Mouse (Mus musculus): Measurements from ENCODE around the gene Nlrp10. TPM values are rescaled to one million over a fixed set of nuclear protein-coding genes. Genes with fewer than 3 reads are reported as not detected.

Gene Nlrp10
- polyA plus RNA-seq, 1 experiment = 0.27 TPM

GRCm38 (mm10) chr7:108944002-108944401 is 14.0 kb upstream of the Nlrp10 start:
- 15% methylated on average over 2 of the region's 2 CpGs for WGBS
- Histone ChIP-seq H3K36me3 (ENCODE audit: control insufficient read depth, insufficient read depth, low read length) (peaks cover 43% of the 10 kb centered on the region), H3K27ac (ENCODE audit: control insufficient read depth, insufficient read depth, low read length) (no peak overlapping the region), H3K27me3 (ENCODE audit: control insufficient read depth, insufficient read depth, low read length) (no peaks in the 10 kb centered on the region), H3K4me3 (ENCODE audit: control insufficient read depth, insufficient read depth, low read length) (no peak overlapping the region), H3K4me1 (replicated peaks; ENCODE audit: control insufficient read depth, insufficient read depth, low read length) (no peaks in the 10 kb centered on the region)
- peak; percentile 31 for DNase-seq
- no peak for TF ChIP-seq POLR2A (IDR thresholded peaks at IDR 0.05; ENCODE audit: control insufficient read depth, extremely low read depth, insufficient read depth, low read length, poor library complexity)
- no peak for TF ChIP-seq CTCF (IDR thresholded peaks at IDR 0.05; ENCODE audit: borderline replicate concordance, control insufficient read depth, extremely low read depth, insufficient read depth, low read length, poor library complexity)

GRCm38 (mm10) chr7:108941466-108941865 is 11.5 kb upstream of the Nlrp10 start:
- TF ChIP-seq POLR2A (IDR thresholded peaks at IDR 0.05; ENCODE audit: control insufficient read depth, extremely low read depth, insufficient read depth, low read length, poor library complexity) (no peak), CTCF (IDR thresholded peaks at IDR 0.05; ENCODE audit: borderline replicate concordance, control insufficient read depth, extremely low read depth, insufficient read depth, low read length, poor library complexity) (no peak)
- Histone ChIP-seq H3K27me3 (ENCODE audit: control insufficient read depth, insufficient read depth, low read length) (no peaks in the 10 kb centered on the region), H3K27ac (ENCODE audit: control insufficient read depth, insufficient read depth, low read length) (no peak overlapping the region), H3K4me3 (ENCODE audit: control insufficient read depth, insufficient read depth, low read length) (no peak overlapping the region), H3K36me3 (ENCODE audit: control insufficient read depth, insufficient read depth, low read length) (peaks cover 56% of the 10 kb centered on the region), H3K4me1 (replicated peaks; ENCODE audit: control insufficient read depth, insufficient read depth, low read length) (no peaks in the 10 kb centered on the region)
- 92% methylated on average over 9 of the region's 9 CpGs for WGBS
- no peak for DNase-seq

DNA sequence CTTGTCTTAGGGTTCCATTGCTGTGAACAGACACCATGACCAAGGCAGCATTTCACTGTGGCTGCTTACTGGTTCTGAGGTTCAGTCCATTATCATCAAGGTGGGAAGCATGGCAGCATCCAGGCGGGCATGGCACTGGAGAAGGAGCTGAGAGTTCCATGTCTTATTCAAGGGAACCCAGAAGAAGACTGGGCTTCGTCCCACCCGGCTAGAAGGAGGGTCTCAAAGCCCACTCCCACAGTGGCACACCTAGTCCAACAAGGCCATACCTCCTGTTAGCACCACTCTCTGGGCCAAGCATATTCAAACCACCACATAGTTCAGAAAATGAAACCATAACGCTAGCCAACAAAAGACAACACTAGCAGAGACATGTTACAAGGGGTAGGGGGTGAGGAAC is 6.6 kb upstream of the Nlrp10 start:
- Histone ChIP-seq H3K4me3 (ENCODE audit: control insufficient read depth, insufficient read depth, low read length) (no peak overlapping the region), H3K36me3 (ENCODE audit: control insufficient read depth, insufficient read depth, low read length) (peaks cover 37% of the 10 kb centered on the region), H3K27ac (ENCODE audit: control insufficient read depth, insufficient read depth, low read length) (no peak overlapping the region), H3K27me3 (ENCODE audit: control insufficient read depth, insufficient read depth, low read length) (no peaks in the 10 kb centered on the region), H3K4me1 (replicated peaks; ENCODE audit: control insufficient read depth, insufficient read depth, low read length) (peaks cover 11% of the 10 kb centered on the region)
- WGBS = 100% methylated on average over 4 of the region's 4 CpGs
- DNase-seq = no peak
- no peak for TF ChIP-seq CTCF (IDR thresholded peaks at IDR 0.05; ENCODE audit: borderline replicate concordance, control insufficient read depth, extremely low read depth, insufficient read depth, low read length, poor library complexity)
- TF ChIP-seq POLR2A (IDR thresholded peaks at IDR 0.05; ENCODE audit: control insufficient read depth, extremely low read depth, insufficient read depth, low read length, poor library complexity) = no peak

DNA sequence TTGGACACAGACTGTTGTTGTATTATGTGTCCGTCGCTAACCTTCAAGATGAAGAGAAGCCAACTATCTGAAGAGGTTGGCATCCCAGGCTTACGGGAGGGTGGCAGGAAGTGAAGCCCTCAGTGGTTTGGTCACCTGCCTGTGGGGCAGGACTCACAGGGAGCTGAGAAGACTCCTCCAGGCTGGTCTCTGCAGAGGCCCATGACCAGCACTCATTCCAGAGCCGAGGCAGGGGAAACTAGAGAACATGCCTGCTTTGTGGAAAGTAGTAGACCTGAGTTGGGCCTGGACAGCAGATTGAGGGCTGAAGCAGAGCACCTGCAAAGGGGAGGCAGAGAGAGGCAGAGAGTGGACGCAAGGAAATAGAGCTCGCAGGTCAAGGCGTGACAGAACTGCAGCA is 5.4 kb upstream of the Nlrp10 start:
- DNase-seq = no peak
- TF ChIP-seq POLR2A (IDR thresholded peaks at IDR 0.05; ENCODE audit: control insufficient read depth, extremely low read depth, insufficient read depth, low read length, poor library complexity) (no peak), CTCF (IDR thresholded peaks at IDR 0.05; ENCODE audit: borderline replicate concordance, control insufficient read depth, extremely low read depth, insufficient read depth, low read length, poor library complexity) (no peak)
- 72% methylated on average over 7 of the region's 7 CpGs for WGBS
- Histone ChIP-seq H3K27me3 (ENCODE audit: control insufficient read depth, insufficient read depth, low read length) (no peaks in the 10 kb centered on the region), H3K4me1 (replicated peaks; ENCODE audit: control insufficient read depth, insufficient read depth, low read length) (peaks cover 11% of the 10 kb centered on the region), H3K4me3 (ENCODE audit: control insufficient read depth, insufficient read depth, low read length) (no peak overlapping the region), H3K27ac (ENCODE audit: control insufficient read depth, insufficient read depth, low read length) (no peak overlapping the region), H3K36me3 (ENCODE audit: control insufficient read depth, insufficient read depth, low read length) (peaks cover 25% of the 10 kb centered on the region)

DNA sequence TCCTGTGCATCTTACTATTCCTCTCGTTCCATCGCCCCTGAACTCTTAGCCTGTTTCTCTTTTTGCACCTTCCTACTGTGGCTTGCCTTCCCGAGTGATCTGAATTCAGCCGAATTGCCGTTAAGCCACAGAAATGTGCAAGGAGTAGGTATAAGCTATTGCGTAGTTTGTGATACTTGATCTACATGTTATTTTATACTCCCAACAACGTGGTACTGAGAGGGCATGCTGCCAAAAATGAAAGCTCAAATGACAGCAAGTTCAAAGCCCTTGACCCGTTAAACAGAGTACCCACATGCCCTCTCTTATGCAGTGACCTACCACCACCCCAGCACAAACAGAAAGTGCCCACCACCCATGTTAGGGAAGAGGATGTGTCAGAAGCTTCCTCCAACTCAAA is 4.9 kb upstream of the Nlrp10 start:
- peaks cover 19% of the 10 kb centered on the region for H3K36me3 ChIP-seq (ENCODE audit: control insufficient read depth, insufficient read depth, low read length)
- H3K4me3 ChIP-seq (ENCODE audit: control insufficient read depth, insufficient read depth, low read length) = peak overlapping the region; percentile 100
- WGBS = 2% methylated on average over 8 of the region's 8 CpGs
- no peak overlapping the region for H3K27ac ChIP-seq (ENCODE audit: control insufficient read depth, insufficient read depth, low read length)
- no peak for DNase-seq
- H3K27me3 ChIP-seq (ENCODE audit: control insufficient read depth, insufficient read depth, low read length) = no peaks in the 10 kb centered on the region
- TF ChIP-seq POLR2A (IDR thresholded peaks at IDR 0.05; ENCODE audit: control insufficient read depth, extremely low read depth, insufficient read depth, low read length, poor library complexity) (no peak), CTCF (IDR thresholded peaks at IDR 0.05; ENCODE audit: borderline replicate concordance, control insufficient read depth, extremely low read depth, insufficient read depth, low read length, poor library complexity) (no peak)
- peaks cover 11% of the 10 kb centered on the region for H3K4me1 ChIP-seq (replicated peaks; ENCODE audit: control insufficient read depth, insufficient read depth, low read length)

DNA sequence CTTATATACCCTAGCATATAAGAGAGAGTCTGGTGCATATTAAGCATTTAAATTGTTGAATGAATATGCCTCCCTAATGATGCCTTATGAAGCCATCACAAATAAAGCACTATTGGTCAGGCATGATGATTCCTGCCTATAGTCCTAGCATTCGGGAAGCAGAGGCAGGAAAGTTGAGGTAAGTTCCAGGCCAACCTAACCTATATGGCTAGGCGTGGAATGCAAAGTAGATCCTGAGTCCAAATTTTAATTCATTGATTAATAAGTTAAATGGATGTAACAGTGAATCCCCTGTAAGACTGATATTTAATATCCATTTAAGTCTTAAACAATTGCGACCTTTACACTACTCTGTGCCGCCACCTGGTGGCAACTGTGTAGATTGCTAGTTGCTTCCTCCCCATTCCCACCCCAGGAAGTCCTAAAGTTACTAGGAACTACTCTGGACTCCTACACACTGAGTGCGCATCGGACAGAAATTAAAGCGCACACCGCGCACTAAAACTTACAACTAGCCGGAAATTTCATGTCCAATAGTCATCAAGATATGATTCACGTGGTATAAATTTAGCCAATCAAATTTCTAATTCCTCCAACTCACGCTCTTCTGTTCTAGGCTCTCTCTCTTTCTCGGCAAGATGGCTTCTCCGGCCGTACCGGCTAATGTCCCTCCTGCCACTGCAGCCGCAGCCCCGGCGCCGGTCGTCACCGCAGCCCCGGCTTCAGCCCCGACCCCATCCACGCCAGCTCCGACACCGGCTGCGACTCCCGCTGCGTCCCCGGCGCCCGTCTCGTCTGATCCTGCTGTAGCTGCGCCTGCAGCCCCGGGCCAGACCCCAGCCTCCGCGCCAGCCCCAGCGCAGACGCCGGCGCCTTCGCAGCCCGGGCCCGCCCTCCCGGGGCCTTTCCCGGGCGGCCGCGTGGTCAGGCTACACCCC is 4.1 kb upstream of the Nlrp10 start, which contains the start of gene Eif3f:
TSS of gene Eif3f (plus strand) at position 624 of the 938 bp plus-strand sequence.
- Histone ChIP-seq H3K4me3 (ENCODE audit: control insufficient read depth, insufficient read depth, low read length) (peak within 1 kb of the TSS; percentile 100), H3K27ac (ENCODE audit: control insufficient read depth, insufficient read depth, low read length) (no peak within 1 kb of the TSS; the same call in 1 of the 2 replicates), H3K36me3 (ENCODE audit: control insufficient read depth, insufficient read depth, low read length) (peaks cover 13% of the 10 kb centered on the region), H3K27me3 (ENCODE audit: control insufficient read depth, insufficient read depth, low read length) (no peaks in the 10 kb centered on the region), H3K4me1 (replicated peaks; ENCODE audit: control insufficient read depth, insufficient read depth, low read length) (peaks cover 11% of the 10 kb centered on the region)
- 2% methylated on average over 50 of the region's 50 CpGs for WGBS
- peak; percentile 53; the same call in 1 of the 2 replicates for TF ChIP-seq POLR2A (IDR thresholded peaks at IDR 0.05; ENCODE audit: control insufficient read depth, extremely low read depth, insufficient read depth, low read length, poor library complexity)
- TF ChIP-seq CTCF (IDR thresholded peaks at IDR 0.05; ENCODE audit: borderline replicate concordance, control insufficient read depth, extremely low read depth, insufficient read depth, low read length, poor library complexity) = no peak
- DNase-seq = peak; percentile 93
